13 mouse cellular contexts compared by ENCODE assay signal in the genomic region with DNA sequence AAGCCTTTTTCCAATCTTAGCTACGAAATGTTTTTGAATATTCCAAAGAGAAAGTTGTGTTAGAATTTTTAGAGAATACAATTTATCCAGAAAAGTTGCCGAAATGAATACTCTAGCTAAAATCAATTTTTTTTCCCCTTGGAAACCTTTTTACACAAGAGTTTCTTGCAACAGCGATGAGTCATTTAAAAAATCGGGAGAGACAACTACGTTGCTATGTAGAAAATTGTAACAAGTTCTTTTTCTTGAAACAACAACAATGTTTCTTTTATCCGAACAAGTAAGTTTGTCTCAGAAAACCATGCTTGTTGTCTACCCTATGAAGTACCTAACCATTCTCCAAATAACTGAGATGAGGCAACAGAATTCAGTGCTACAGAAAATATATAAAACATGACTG. TPM values are rescaled to one million over a fixed set of nuclear protein-coding genes. Genes with fewer than 3 reads are reported as not detected.
DNase-seq lines count a peak whose midpoint lies in the region; ATAC-seq and TF ChIP-seq lines count a peak whose summit lies in the region.
"Had no signal": no experiment of that assay in that cellular context is flagged by ENCODE, and none has a peak within 500 bp of the region (broad histone marks: within the 10 kb centered on the region; RNA-seq: fewer than 3 reads in every experiment).

No protein-coding gene starts in this region.

- no peak for TF ChIP-seq EP300 in heart, postnatal 0 days (IDR thresholded peaks at IDR 0.05; ENCODE audit: low read depth)

- no peaks in the 10 kb centered on the region for H3K9me3 ChIP-seq in heart, postnatal 0 days (replicated peaks; ENCODE audit: control insufficient read depth, low read length)
- H3K9me3 ChIP-seq in heart, embryonic 12.5 days (replicated peaks) = no peaks in the 10 kb centered on the region
- no peaks in the 10 kb centered on the region for H3K9me3 ChIP-seq in E14TG2a.4 (ENCODE audit: low read length)
- H3K9me3 ChIP-seq in embryonic facial prominence, embryonic 14.5 days (ENCODE audit: control insufficient read depth, low read length) = no peaks in the 10 kb centered on the region
- no peaks in the 10 kb centered on the region for H3K9me3 ChIP-seq in liver, embryonic 15.5 days (replicated peaks)

- no peak for DNase-seq in heart, postnatal 0 days (ENCODE audit: low spot score)
- DNase-seq in embryonic facial prominence, embryonic 14.5 days (ENCODE audit: low spot score) = no peak
- DNase-seq in adrenal gland, postnatal 25 days = no peak
- no peak for DNase-seq in ovary, adult 18-20 months (ENCODE audit: low spot score)
- DNase-seq: cerebellum, postnatal 25 days; right cerebral cortex, adult 18-20 months; thymus, adult 18-20 months had no signal

- no peak overlapping the region for H3K27ac ChIP-seq in heart, postnatal 0 days (ENCODE audit: low read depth)
- no peak overlapping the region for H3K27ac ChIP-seq in heart, embryonic 12.5 days (ENCODE audit: poor library complexity, severe bottlenecking)
- no peak overlapping the region for H3K27ac ChIP-seq in embryonic facial prominence, embryonic 14.5 days (replicated peaks; ENCODE audit: low read depth, low read length)
- no peak overlapping the region for H3K27ac ChIP-seq in liver, embryonic 15.5 days (replicated peaks)

- no peak overlapping the region; the same call in 1 of the 2 replicates for H3K4me3 ChIP-seq in heart, postnatal 0 days (ENCODE audit: low read depth, low read length)
- H3K4me3 ChIP-seq in heart, embryonic 12.5 days = no peak overlapping the region
- peak overlapping the region; percentile 92; the same call in 1 of the 2 replicates for H3K4me3 ChIP-seq in E14TG2a.4 (replicated peaks; ENCODE audit: low read length)
- H3K4me3 ChIP-seq in embryonic facial prominence, embryonic 14.5 days (ENCODE audit: low read depth, low read length) = peak overlapping the region; percentile 99
- H3K4me3 ChIP-seq in liver, embryonic 15.5 days (replicated peaks) = peak overlapping the region; percentile 97

- ATAC-seq in heart, postnatal 0 days (ENCODE audit: insufficient read depth, low read depth) = no peak
- ATAC-seq in heart, embryonic 12.5 days (ENCODE audit: insufficient number of reproducible peaks, low FRiP score) = no peak
- no peak for ATAC-seq in embryonic facial prominence, embryonic 14.5 days (ENCODE audit: low read depth)
- no peak for ATAC-seq in liver, embryonic 15.5 days (ENCODE audit: insufficient read depth)
- no peak for ATAC-seq in monocyte, adult 5-6 weeks (replicated peaks; ENCODE audit: insufficient number of reproducible peaks, low FRiP score, low TSS enrichment, poor library complexity, severe bottlenecking)

- H3K9ac ChIP-seq in heart, postnatal 0 days (replicated peaks; ENCODE audit: low read depth, low read length) = peak overlapping the region; percentile 91; the same call in 1 of the 2 replicates
- no peak overlapping the region for H3K9ac ChIP-seq in heart, embryonic 12.5 days
- no peak overlapping the region for H3K9ac ChIP-seq in embryonic facial prominence, embryonic 14.5 days (ENCODE audit: low read depth, low read length)
- no peak overlapping the region for H3K9ac ChIP-seq in liver, embryonic 15.5 days

- WGBS in heart, postnatal 0 days = 86% methylated on average over 6 of the region's 6 CpGs
- WGBS in heart, embryonic 12.5 days = 88% methylated on average over 6 of the region's 6 CpGs
- 85% methylated on average over 6 of the region's 6 CpGs for WGBS in embryonic facial prominence, embryonic 14.5 days
- 75% methylated on average over 6 of the region's 6 CpGs for WGBS in liver, embryonic 15.5 days (ENCODE audit: insufficient replicate concordance)

- no peak overlapping the region for H3K4me2 ChIP-seq in heart, postnatal 0 days (ENCODE audit: low read depth, low read length)
- H3K4me2 ChIP-seq in heart, embryonic 12.5 days = no peak overlapping the region
- peak overlapping the region; percentile 80 for H3K4me2 ChIP-seq in embryonic facial prominence, embryonic 14.5 days (ENCODE audit: low read depth, low read length)
- H3K4me2 ChIP-seq in liver, embryonic 15.5 days = peak overlapping the region; percentile 70

- peaks cover 5% of the 10 kb centered on the region for H3K4me1 ChIP-seq in heart, postnatal 0 days (ENCODE audit: control insufficient read depth, insufficient read depth)
- H3K4me1 ChIP-seq in heart, embryonic 12.5 days (replicated peaks) = peaks cover 12% of the 10 kb centered on the region
- peaks cover 35% of the 10 kb centered on the region for H3K4me1 ChIP-seq in E14TG2a.4 (replicated peaks; ENCODE audit: low read depth, low read length)
- peaks cover 11% of the 10 kb centered on the region for H3K4me1 ChIP-seq in embryonic facial prominence, embryonic 14.5 days (ENCODE audit: control insufficient read depth, insufficient read depth, low read length)
- peaks cover 17% of the 10 kb centered on the region for H3K4me1 ChIP-seq in liver, embryonic 15.5 days (replicated peaks)

- no peak for TF ChIP-seq CTCF in heart, postnatal 0 days (IDR thresholded peaks at IDR 0.05; ENCODE audit: low read depth)
- no peak for TF ChIP-seq CTCF in E14TG2a.4 (conservative IDR thresholded peaks at IDR 0.05; ENCODE audit: low read length)

- peaks cover 9% of the 10 kb centered on the region for H3K36me3 ChIP-seq in heart, postnatal 0 days (replicated peaks; ENCODE audit: control insufficient read depth, insufficient read depth, low read length)
- peaks cover 15% of the 10 kb centered on the region for H3K36me3 ChIP-seq in heart, embryonic 12.5 days
- peaks cover 24% of the 10 kb centered on the region for H3K36me3 ChIP-seq in E14TG2a.4 (ENCODE audit: insufficient read depth, low read length)
- H3K36me3 ChIP-seq in embryonic facial prominence, embryonic 14.5 days (ENCODE audit: control insufficient read depth, insufficient read depth, low read length) = peaks cover 21% of the 10 kb centered on the region
- peaks cover 15% of the 10 kb centered on the region for H3K36me3 ChIP-seq in liver, embryonic 15.5 days (replicated peaks)

- no peaks in the 10 kb centered on the region for H3K27me3 ChIP-seq in heart, postnatal 0 days (ENCODE audit: control insufficient read depth, insufficient read depth, low read length)
- H3K27me3 ChIP-seq in heart, embryonic 12.5 days (replicated peaks) = no peaks in the 10 kb centered on the region
- no peaks in the 10 kb centered on the region for H3K27me3 ChIP-seq in E14TG2a.4 (ENCODE audit: insufficient read depth, low read length)
- no peaks in the 10 kb centered on the region for H3K27me3 ChIP-seq in embryonic facial prominence, embryonic 14.5 days (replicated peaks; ENCODE audit: control insufficient read depth, insufficient read depth, low read length)
- H3K27me3 ChIP-seq in liver, embryonic 15.5 days = no peaks in the 10 kb centered on the region

RNA-seq across cellular contexts. Expression of a gene that starts 1.1 kb away (rescaled TPM):
- 208 and 210 TPM in 2 replicates for total RNA-seq in heart, postnatal 0 days (2014; rRNA removed; ENCODE audit: low replicate concordance)
- polyA plus RNA-seq in heart, postnatal 0 days (2015; fragmentation: Nextera tagmentation; extraction: Ambion mirVana) = 384 and 393 TPM in 2 replicates
- 474 and 476 TPM in 2 replicates for polyA plus RNA-seq in heart, embryonic 12.5 days (2016; fragmentation: Nextera tagmentation; extraction: Ambion mirVana)
- polyA plus RNA-seq in embryonic facial prominence, embryonic 14.5 days (2014; fragmentation: Nextera tagmentation; extraction: Ambion mirVana) = 674 and 695 TPM in 2 replicates
- 263 and 326 TPM in 2 replicates for polyA plus RNA-seq in liver, embryonic 15.5 days (2015; fragmentation: Nextera tagmentation; extraction: Ambion mirVana)
- 357 and 391 TPM in 2 replicates for total RNA-seq in adrenal gland, postnatal 25 days (2021)
- 890 to 909 TPM (median 904 TPM) in 3 replicates for total RNA-seq in monocyte, adult 5-6 weeks (2017)

RNA-seq across cellular contexts. Expression of a gene that starts 36.1 kb away (rescaled TPM):
- total RNA-seq in heart, postnatal 0 days (2014; rRNA removed; ENCODE audit: low replicate concordance) = not detected in 2 replicates
- not detected in 2 replicates for polyA plus RNA-seq in heart, postnatal 0 days (2015; fragmentation: Nextera tagmentation; extraction: Ambion mirVana)
- polyA plus RNA-seq in heart, embryonic 12.5 days (2016; fragmentation: Nextera tagmentation; extraction: Ambion mirVana) = 0.03 and 0.06 TPM in 2 replicates
- 2.9 and 3.6 TPM in 2 replicates for polyA plus RNA-seq in embryonic facial prominence, embryonic 14.5 days (2014; fragmentation: Nextera tagmentation; extraction: Ambion mirVana)
- polyA plus RNA-seq in liver, embryonic 15.5 days (2015; fragmentation: Nextera tagmentation; extraction: Ambion mirVana) = not detected in 2 replicates
- 0.30 and 0.48 TPM in 2 replicates for total RNA-seq in adrenal gland, postnatal 25 days (2021)
- total RNA-seq in monocyte, adult 5-6 weeks (2017) = not detected in 3 replicates

RNA-seq across cellular contexts. Expression of a gene that starts 38.2 kb away (rescaled TPM):
- total RNA-seq in heart, postnatal 0 days (2014; rRNA removed; ENCODE audit: low replicate concordance) = not detected in 2 replicates
- polyA plus RNA-seq in heart, postnatal 0 days (2015; fragmentation: Nextera tagmentation; extraction: Ambion mirVana) = 0.16 TPM in 1 of 2 replicates, not detected in the other
- polyA plus RNA-seq in heart, embryonic 12.5 days (2016; fragmentation: Nextera tagmentation; extraction: Ambion mirVana) = not detected in 2 replicates
- polyA plus RNA-seq in embryonic facial prominence, embryonic 14.5 days (2014; fragmentation: Nextera tagmentation; extraction: Ambion mirVana) = not detected in 2 replicates
- not detected in 2 replicates for polyA plus RNA-seq in liver, embryonic 15.5 days (2015; fragmentation: Nextera tagmentation; extraction: Ambion mirVana)
- total RNA-seq in adrenal gland, postnatal 25 days (2021) = not detected in 2 replicates
- 1.3 TPM in 1 of 3 replicates, not detected in the others for total RNA-seq in monocyte, adult 5-6 weeks (2017)
- total RNA-seq: adrenal gland, postnatal 36 days; gastrocnemius, postnatal 4 days had no signal

RNA-seq across cellular contexts. Expression of a gene that starts 55.0 kb away (rescaled TPM):
- total RNA-seq in heart, postnatal 0 days (2014; rRNA removed; ENCODE audit: low replicate concordance) = 12.3 and 40.9 TPM in 2 replicates
- polyA plus RNA-seq in heart, postnatal 0 days (2015; fragmentation: Nextera tagmentation; extraction: Ambion mirVana) = 18.5 and 19.3 TPM in 2 replicates
- polyA plus RNA-seq in heart, embryonic 12.5 days (2016; fragmentation: Nextera tagmentation; extraction: Ambion mirVana) = 16.1 and 18.5 TPM in 2 replicates
- polyA plus RNA-seq in embryonic facial prominence, embryonic 14.5 days (2014; fragmentation: Nextera tagmentation; extraction: Ambion mirVana) = 26.6 and 30.2 TPM in 2 replicates
- polyA plus RNA-seq in liver, embryonic 15.5 days (2015; fragmentation: Nextera tagmentation; extraction: Ambion mirVana) = 6.8 and 7.5 TPM in 2 replicates
- total RNA-seq in adrenal gland, postnatal 25 days (2021) = 22.9 and 29.1 TPM in 2 replicates
- 38.3 to 47.0 TPM (median 45.0 TPM) in 3 replicates for total RNA-seq in monocyte, adult 5-6 weeks (2017)

RNA-seq across cellular contexts. Expression of a gene that starts 55.1 kb away (rescaled TPM):
- total RNA-seq in heart, postnatal 0 days (2014; rRNA removed; ENCODE audit: low replicate concordance) = 8.5 and 13.9 TPM in 2 replicates
- 6.5 and 7.7 TPM in 2 replicates for polyA plus RNA-seq in heart, postnatal 0 days (2015; fragmentation: Nextera tagmentation; extraction: Ambion mirVana)
- polyA plus RNA-seq in heart, embryonic 12.5 days (2016; fragmentation: Nextera tagmentation; extraction: Ambion mirVana) = 19.2 and 19.7 TPM in 2 replicates
- polyA plus RNA-seq in embryonic facial prominence, embryonic 14.5 days (2014; fragmentation: Nextera tagmentation; extraction: Ambion mirVana) = 20.8 and 26.8 TPM in 2 replicates
- polyA plus RNA-seq in liver, embryonic 15.5 days (2015; fragmentation: Nextera tagmentation; extraction: Ambion mirVana) = 11.0 and 12.0 TPM in 2 replicates
- total RNA-seq in adrenal gland, postnatal 25 days (2021) = 15.1 and 19.1 TPM in 2 replicates
- 25.2 to 29.2 TPM (median 28.7 TPM) in 3 replicates for total RNA-seq in monocyte, adult 5-6 weeks (2017)

Comparison
In these comparisons a context has a peak if more than half of its experiments do, and no peak if none do; other contexts are left out.
1. H3K4me2 ChIP-seq: peak in embryonic facial prominence, embryonic 14.5 days (single experiment) and liver, embryonic 15.5 days (single experiment); none in heart, postnatal 0 days (single experiment) and heart, embryonic 12.5 days (single experiment).
2. H3K4me3 ChIP-seq: peak in E14TG2a.4 (single experiment), embryonic facial prominence, embryonic 14.5 days (single experiment) and liver, embryonic 15.5 days (single experiment); none in heart, postnatal 0 days (single experiment) and heart, embryonic 12.5 days (single experiment).